Mouse (Mus musculus) yolk sac, embryonic 10.5 days (tissue): ENCODE measurements at regions not wholly inside any gene's neighbourhood (a gene's known extent, or its start where the extent isn't known, plus 50 kb on each side); places are given as distances from the start of the nearest gene placed in this dataset.

Source experiments
- DNase-seq: peaks from one replicate; pipeline ENCODE4 v3.0.0-alpha.2; 2017; ENCODE audit warnings: low spot score

DNA sequence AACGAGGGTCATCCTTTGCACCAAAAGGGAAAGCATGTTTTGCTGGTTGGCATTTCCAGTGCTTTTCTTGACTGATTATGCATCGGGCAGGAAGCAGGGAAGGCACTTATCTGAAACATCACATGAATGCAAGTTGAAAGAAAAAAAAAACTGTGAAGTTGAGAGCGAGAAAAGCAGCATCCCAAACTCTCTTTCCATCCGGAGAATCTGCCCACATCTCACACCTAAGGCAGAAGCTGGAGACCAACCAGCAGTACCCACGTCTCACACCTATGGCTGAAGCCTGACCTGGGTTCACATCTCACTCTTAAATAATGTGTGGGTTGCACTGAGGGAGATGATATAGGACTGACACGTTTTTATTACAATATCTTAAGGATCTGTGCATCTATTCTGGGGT lies 143.3 kb downstream of the Ackr3 start:
- DNase-seq = no peak

- DNase-seq = no peak
Observed at GRCm38 (mm10) chr1:90349611-90350010, 145.8 kb downstream of the Ackr3 start.

DNA sequence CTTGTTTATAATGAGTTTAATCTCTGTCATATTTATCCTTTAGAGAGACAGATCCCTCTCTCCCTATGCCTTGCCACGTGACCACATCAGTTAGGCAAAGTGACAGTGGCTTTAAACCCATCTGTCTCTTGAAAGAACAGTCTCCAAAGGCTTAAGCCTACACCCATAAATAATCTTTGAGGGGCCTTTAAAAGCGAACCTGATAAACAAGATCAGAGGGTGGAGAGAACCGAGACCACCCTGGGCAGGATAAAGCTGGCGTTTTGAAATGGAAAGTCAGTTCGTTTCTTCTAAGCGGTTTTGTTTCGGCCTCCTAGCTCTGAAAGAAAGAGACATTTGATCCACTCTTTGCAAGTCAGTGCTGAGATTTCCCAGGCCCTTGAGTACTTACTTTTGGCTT lies 149.5 kb downstream of the Ackr3 start:
- DNase-seq = peak; percentile 22

GRCm38 (mm10) chr1:90356567-90356966 lies 152.8 kb downstream of the Ackr3 start:
- DNase-seq = no peak

DNA sequence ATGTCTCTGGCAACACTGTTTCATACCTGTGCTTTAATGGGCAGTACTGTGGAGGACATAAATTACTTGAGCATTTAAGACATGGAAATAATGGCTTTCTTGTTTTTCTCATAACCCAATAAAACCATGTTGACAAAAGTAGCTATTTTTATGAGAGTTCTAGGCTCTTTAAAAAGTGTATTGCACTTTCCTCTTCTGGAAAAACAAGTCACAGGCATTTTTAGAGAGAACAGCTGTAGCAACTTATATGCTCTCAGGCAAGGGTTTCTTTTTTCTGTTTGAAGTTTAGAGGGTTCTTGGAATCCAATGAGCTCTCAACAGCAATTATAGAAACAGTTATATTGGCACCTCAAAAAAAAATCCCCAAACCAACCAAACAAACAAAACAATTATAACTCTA lies 153.6 kb downstream of the Ackr3 start:
- no peak for DNase-seq

GRCm38 (mm10) chr1:90358971-90359370 lies 155.2 kb downstream of the Ackr3 start:
- DNase-seq = no peak

DNA sequence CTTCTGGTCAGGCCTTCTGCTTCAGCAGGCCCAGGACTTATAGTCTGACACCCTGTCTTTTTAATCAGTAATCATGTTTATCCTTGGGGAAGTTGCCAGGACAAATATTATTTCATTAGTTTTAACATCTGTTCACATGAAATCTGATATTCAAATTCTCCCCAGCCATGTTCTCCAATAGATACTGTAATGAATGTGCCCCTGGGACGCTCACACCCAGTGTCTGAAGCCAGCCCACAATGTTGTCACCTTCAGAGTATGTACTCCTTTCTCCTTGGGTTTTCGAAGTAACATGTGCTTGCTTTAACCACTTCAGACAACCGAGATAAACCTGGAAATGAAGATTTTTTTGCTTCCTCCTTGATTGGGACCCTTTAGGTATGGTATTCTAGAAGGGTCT lies 156.3 kb downstream of the Ackr3 start:
- no peak for DNase-seq

GRCm38 (mm10) chr1:90364444-90364843 lies 160.7 kb downstream of the Ackr3 start:
- no peak for DNase-seq

DNA sequence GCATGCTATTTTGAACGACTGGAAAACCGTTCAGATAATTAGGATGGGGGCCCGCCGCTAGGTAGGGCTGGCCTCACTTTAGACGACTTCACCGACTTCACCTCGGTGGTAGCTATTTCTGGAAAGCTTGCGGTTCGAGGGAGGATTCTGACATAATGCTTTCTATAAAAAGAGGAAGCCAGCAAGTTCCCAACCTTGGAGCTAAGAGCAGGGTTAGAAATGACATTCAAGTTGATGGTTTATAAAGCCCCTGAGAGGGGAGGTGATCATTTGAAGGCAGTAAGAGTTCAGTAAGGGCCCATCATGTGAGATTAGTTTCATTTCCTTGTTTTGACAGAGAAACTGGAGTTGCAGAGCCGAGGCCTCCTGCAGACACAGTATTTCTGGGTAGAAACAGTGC lies 164.8 kb downstream of the Ackr3 start:
- no peak for DNase-seq

- DNase-seq = no peak
Observed at GRCm38 (mm10) chr1:90369287-90369686, 165.5 kb downstream of the Ackr3 start.

GRCm38 (mm10) chr1:90370766-90371165 lies 167.0 kb downstream of the Ackr3 start:
- no peak for DNase-seq

- no peak for DNase-seq
Observed at GRCm38 (mm10) chr1:90373001-90373400, 169.2 kb downstream of the Ackr3 start.

DNA sequence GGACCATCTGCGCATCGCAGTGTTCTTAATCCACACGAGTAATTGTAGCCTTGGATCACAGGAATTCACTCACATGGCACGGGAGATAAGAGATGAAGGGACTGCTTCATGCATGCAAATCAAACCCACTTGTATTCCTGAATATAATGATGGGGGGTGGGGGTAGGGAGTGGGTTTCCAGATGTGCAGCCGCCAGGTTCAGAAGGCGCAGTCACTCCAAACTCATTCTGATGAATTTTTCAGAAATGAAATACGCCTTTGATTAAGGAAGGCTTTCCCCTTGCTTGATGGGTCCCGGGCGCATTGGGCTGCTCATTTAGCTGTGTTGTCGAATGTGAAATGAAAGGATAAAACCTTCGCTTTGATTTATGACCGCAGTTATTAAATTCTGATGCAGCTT lies 170.7 kb downstream of the Ackr3 start:
- DNase-seq = no peak

DNA sequence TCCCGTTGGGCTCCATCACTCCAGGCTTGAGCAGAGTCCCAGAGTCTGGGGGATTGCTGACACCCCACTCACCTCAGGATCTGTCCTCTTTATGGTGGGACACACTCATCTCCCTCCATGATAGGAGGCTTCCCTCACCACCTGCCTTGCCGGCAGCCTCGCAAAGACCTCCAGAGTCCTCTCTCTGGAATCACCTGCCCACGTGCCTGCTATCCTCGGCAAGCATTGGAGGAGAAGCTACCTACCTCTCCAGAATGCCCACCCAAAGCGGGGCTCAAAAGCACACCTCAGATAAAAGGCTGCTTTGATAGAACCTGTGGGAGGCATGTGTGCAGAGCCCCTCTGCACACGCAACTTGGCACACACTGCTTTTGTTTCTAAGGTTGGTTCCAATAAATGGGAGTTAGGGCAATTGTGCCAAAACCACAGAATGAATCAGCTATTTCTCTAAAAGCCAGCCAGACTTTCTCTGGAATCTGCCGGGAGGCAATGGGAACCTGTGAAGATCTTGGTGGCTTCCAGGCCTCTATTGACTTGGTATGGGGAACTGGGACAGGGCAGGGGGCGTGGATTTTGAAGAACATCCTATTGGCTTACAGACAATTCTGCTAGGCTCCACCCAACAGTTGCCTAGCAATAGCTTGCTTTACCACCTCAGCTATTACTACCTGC lies 176.4 kb downstream of the Ackr3 start:
- no peak for DNase-seq

GRCm38 (mm10) chr1:90382941-90383470 lies 179.2 kb downstream of the Ackr3 start:
- DNase-seq = no peak

DNA sequence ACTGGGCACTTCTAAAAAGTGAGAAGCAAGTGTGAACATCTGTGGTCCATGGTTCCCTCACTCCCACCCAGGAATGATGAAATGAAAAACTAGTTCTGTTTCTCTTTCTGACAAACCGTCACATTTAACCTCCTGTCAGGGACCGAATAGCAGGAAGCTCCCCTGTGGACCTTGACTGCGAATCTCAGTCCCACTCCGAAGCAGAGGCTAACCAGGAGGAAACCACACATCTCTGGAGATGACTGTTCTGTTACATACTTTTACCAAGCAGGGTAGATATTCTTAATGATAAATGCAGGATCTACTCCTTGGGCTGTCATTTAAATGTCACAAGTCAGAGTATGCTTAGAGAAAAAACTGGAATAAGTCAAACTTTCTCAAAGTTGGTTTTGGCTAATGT lies 181.2 kb downstream of the Ackr3 start:
- no peak for DNase-seq

GRCm38 (mm10) chr1:90386792-90387191 lies 183.0 kb downstream of the Ackr3 start:
- no peak for DNase-seq

DNA sequence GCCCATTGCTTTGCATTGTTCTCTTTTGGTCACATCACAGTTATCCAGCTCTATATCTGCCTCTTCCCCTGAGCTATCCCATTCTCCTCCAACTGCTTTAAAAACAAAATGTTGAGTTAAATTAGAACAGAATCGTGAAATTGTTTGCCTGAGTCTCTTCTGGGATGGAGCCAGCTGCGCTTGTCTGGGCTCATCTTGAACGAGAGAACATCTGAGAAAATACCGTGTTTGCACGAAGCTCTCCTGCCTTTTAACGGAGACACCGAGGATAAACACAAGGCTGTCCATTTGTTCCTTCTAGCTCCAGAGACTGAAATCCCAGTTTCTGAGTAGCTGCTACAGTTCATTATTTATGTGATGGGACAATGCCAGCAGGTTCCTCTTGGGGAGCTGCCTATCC lies 186.6 kb downstream of the Ackr3 start:
- DNase-seq = no peak

- DNase-seq = no peak
Observed at GRCm38 (mm10) chr1:90393861-90394260, 190.1 kb downstream of the Ackr3 start.

DNA sequence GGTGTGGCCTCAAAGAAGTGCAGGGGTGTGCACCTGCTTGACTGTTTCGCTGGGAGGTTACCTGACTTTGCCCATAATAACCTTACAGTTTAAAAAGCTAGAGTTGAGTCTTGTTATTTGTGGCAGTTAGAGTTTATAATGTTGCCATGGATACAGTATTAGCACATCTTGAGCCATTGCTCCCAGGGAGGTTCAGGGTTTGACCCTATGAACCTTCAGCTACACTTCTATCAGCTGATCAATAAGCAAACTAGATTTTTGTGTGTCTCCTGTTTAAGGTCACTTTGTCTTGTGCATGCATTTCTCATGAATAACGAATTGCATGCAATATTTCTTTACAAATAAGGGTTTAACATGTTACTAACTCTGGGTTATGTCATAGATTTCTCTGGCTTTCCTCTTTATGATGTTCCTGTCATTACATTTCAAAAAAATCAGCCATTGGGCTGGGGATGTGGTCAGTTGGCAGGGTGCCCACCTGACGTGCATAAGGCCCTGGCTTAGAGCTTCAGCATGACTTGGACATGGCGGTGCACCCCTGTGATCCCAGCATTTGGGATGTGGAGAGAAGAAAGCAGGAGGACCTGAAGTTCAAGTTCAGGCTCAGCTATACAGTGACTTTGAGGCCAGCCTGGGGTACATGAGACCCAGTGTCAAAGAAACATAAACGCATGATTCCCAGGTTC lies 191.7 kb downstream of the Ackr3 start:
- DNase-seq = no peak

GRCm38 (mm10) chr1:90396660-90397059 lies 192.9 kb downstream of the Ackr3 start:
- DNase-seq = no peak

DNA sequence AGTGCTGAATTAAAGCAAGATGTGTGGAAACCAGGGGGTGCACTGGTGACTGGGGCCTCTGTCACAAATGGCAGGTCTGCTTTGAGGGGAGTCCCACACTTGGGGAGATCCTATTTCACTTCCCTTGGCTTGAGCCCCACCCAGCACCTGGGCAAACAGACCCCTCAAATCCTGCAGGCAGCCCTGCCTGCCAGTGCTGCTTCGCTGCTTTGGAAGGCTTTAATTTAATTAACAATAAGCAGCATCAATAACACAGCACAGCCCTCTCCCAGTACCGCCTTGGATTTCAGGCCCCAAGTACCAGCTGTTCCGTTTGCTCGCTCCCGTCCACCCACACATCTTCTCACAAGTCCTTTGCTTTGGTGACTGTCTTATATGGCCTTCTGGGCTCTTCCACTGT lies 193.6 kb downstream of the Ackr3 start:
- no peak for DNase-seq

- DNase-seq = no peak
Observed at GRCm38 (mm10) chr1:90398396-90398975, 194.7 kb downstream of the Ackr3 start.
